20 mouse cellular contexts compared by ENCODE assay signal in the genomic region with DNA sequence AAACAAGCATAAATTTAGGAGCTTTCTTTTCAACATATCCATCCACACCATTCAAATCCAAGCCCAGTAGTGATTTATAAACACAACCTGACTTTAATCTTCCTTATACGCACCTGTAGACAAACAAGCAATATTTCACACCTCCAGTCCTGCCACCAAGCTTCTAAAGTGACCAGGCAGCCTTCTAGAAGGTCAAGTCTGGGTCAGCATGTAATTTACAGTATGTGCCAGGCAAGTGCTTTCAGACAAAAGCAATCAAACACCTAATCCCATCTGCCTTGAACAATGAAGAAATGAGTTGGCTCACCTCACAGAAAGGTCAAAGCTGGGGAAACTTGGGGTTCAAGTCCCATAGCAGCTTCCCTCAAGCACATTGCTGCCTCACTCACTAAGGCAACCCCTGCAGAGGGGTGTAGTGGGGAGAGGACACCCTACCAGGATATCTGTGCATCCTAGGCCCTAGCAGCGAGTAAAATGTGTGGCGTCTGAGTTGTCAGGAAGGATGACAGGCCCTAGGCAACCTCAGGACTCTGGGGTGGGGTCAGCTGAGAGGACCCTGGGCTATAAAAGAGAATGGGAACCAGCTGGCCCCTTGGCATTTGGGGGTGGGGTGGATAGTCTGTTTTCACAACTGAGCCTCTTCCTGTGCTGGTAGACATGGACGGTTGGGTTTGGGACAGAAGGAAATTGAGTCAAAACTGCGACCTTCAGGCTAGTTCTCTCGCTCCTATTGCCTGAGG. TPM values are rescaled to one million over a fixed set of nuclear protein-coding genes. Genes with fewer than 3 reads are reported as not detected.
DNase-seq lines count a peak whose midpoint lies in the region; ATAC-seq and TF ChIP-seq lines count a peak whose summit lies in the region.
"Had no signal": no experiment of that assay in that cellular context is flagged by ENCODE, and none has a peak within 500 bp of the region (broad histone marks: within the 10 kb centered on the region; RNA-seq: fewer than 3 reads in every experiment).

No protein-coding gene starts in this region.

- no peak overlapping the region for H3K4me3 ChIP-seq in gastrocnemius, adult 2 months
- H3K4me3 ChIP-seq in kidney, embryonic 14.5 days (ENCODE audit: low read length), result no peak overlapping the region
- H3K4me3 ChIP-seq: embryonic facial prominence, embryonic 13.5 days; forebrain, embryonic 13.5 days; heart, embryonic 12.5 days; limb, embryonic 13.5 days; midbrain, embryonic 12.5 days had no signal

- no peak for TF ChIP-seq CTCF in gastrocnemius, adult 2 months (IDR thresholded peaks at IDR 0.05)

- no peaks in the 10 kb centered on the region for H3K9me3 ChIP-seq in kidney, embryonic 14.5 days (ENCODE audit: control insufficient read depth, low read length)
- H3K9me3 ChIP-seq: embryonic facial prominence, embryonic 13.5 days; forebrain, embryonic 13.5 days; heart, embryonic 12.5 days; limb, embryonic 13.5 days; midbrain, embryonic 12.5 days had no signal

- 29% methylated on average over 6 of the region's 6 CpGs for WGBS in kidney, embryonic 14.5 days

- H3K27ac ChIP-seq in gastrocnemius, adult 2 months, result peak overlapping the region; percentile 54
- H3K27ac ChIP-seq in kidney, embryonic 14.5 days (ENCODE audit: low read depth, low read length), result no peak overlapping the region
- H3K27ac ChIP-seq: embryonic facial prominence, embryonic 13.5 days; forebrain, embryonic 13.5 days; hindbrain, embryonic 14.5 days; limb, embryonic 13.5 days; midbrain, embryonic 12.5 days had no signal

- H3K4me2 ChIP-seq in kidney, embryonic 14.5 days (replicated peaks; ENCODE audit: low read depth, low read length), result no peak overlapping the region
- H3K4me2 ChIP-seq: embryonic facial prominence, embryonic 13.5 days; forebrain, embryonic 13.5 days; hindbrain, embryonic 14.5 days; limb, embryonic 13.5 days; midbrain, embryonic 12.5 days had no signal

- peak; percentile 47; the same call in 1 of the 2 replicates for ATAC-seq in kidney, embryonic 14.5 days (ENCODE audit: low FRiP score, low TSS enrichment)
- ATAC-seq: forebrain, embryonic 13.5 days; liver, postnatal 0 days had no signal

- no peaks in the 10 kb centered on the region for H3K36me3 ChIP-seq in kidney, embryonic 14.5 days (ENCODE audit: control insufficient read depth, insufficient read depth, low read length)
- H3K36me3 ChIP-seq: embryonic facial prominence, embryonic 13.5 days; heart, embryonic 12.5 days; limb, embryonic 13.5 days; midbrain, embryonic 12.5 days had no signal

- no peaks in the 10 kb centered on the region for H3K27me3 ChIP-seq in kidney, embryonic 14.5 days (ENCODE audit: control insufficient read depth, insufficient read depth, low read length)
- H3K27me3 ChIP-seq: CH12.LX; embryonic facial prominence, embryonic 13.5 days; forebrain, embryonic 13.5 days; heart, embryonic 12.5 days; limb, embryonic 13.5 days; midbrain, embryonic 12.5 days had no signal

- intact Hi-C loops in gastrocnemius, adult 2 months (cut with DNase I), result no loop called here
- intact Hi-C loops in gastrocnemius, postnatal 14 days (cut with DNase I; ENCODE audit: low total_unique reads), result no loop called here
- intact Hi-C loops in left cerebral cortex, postnatal 36 days (cut with DNase I), result no loop called here
- intact Hi-C loops in gastrocnemius, postnatal 36 days (cut with DNase I), result no loop called here

- peaks cover 18% of the 10 kb centered on the region for H3K4me1 ChIP-seq in kidney, embryonic 14.5 days (ENCODE audit: control insufficient read depth, insufficient read depth, low read length)

- no peak for DNase-seq in gastrocnemius, adult 2 months
- DNase-seq in gastrocnemius, postnatal 14 days, result no peak
- no peak for DNase-seq in kidney, postnatal 36 days
- peak; percentile 61 for DNase-seq in embryo, embryonic 10.5 days (ENCODE audit: low spot score)
- peak; percentile 65 for DNase-seq in mesoderm, embryonic 11.5 days (ENCODE audit: low read depth, low spot score)
- DNase-seq in left cerebral cortex, postnatal 36 days (ENCODE audit: low spot score in 2 of 2), result no peak
- no peak for DNase-seq in gastrocnemius, postnatal 36 days
- DNase-seq: adrenal gland, postnatal 25 days; cerebellum, postnatal 10 days; liver, postnatal 0 days; lung, postnatal 4 days; thymus, postnatal 25 days had no signal

- H3K9ac ChIP-seq in kidney, embryonic 14.5 days (ENCODE audit: low read depth, low read length), result no peak overlapping the region
- H3K9ac ChIP-seq: embryonic facial prominence, embryonic 13.5 days; forebrain, embryonic 13.5 days; heart, embryonic 12.5 days; hindbrain, embryonic 14.5 days; limb, embryonic 13.5 days; liver, postnatal 0 days; midbrain, embryonic 12.5 days had no signal

RNA-seq across cellular contexts. Expression of a gene that starts 55.8 kb away (rescaled TPM):
- 1 to 10 TPM; 4.7 to 5.5 TPM for total RNA-seq in gastrocnemius, adult 2 months (2021)
- 1 to 10 TPM; 3.8 to 4.7 TPM for total RNA-seq in gastrocnemius, postnatal 14 days (2021)
- 14.3 and 17.6 TPM in 2 replicates for polyA plus RNA-seq in kidney, embryonic 14.5 days (2014; fragmentation: Nextera tagmentation; extraction: Ambion mirVana)
- total RNA-seq in left cerebral cortex, postnatal 36 days (2021), result 10 to 100 TPM; 17.4 to 22.3 TPM
- 1 to 10 TPM; 5.0 to 5.4 TPM for total RNA-seq in gastrocnemius, postnatal 36 days (2021)

Comparison
In these comparisons a context has a peak if more than half of its experiments do, and no peak if none do; other contexts are left out.
1. DNase-seq: peak in embryo, embryonic 10.5 days (single experiment) and mesoderm, embryonic 11.5 days (single experiment); none in gastrocnemius, adult 2 months (single experiment), gastrocnemius, postnatal 14 days (single experiment), kidney, postnatal 36 days (0 of 2), left cerebral cortex, postnatal 36 days (0 of 2) and gastrocnemius, postnatal 36 days (0 of 2).